Mouse (Mus musculus): Measurements from ENCODE around the gene Dcp1a.

DNA sequence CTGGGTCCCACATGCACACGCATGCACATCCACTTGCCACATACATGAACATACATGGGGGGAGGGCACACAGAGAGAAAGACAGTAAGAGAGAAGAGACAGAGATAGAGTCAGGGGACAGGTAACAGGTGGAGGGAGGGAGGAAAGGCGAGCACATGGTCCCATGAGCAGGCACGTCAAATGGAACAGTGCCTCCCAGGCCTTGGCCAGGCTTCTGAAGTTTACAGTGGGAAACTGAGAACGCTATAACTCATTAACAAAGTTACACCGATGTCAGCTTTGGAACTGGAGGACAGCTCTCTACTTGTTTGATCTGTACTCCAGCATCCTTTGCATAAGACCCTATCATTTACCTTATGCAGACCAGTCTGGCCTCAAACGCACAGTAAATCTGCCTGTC lies 4.9 kb upstream of the Dcp1a start:
- TF ChIP-seq CTCF (IDR thresholded peaks at IDR 0.05; ENCODE audit: low read depth), result no peak
- TF ChIP-seq EP300 (optimal IDR thresholded peaks at IDR 0.05), result no peak
